ENCODE assay signal across 15 mouse cellular contexts in genomic region chr12:9997190-9997561, GRCm38 (mm10).
DNase-seq lines count a peak whose midpoint lies in the region; ATAC-seq and TF ChIP-seq lines count a peak whose summit lies in the region.
"Had no signal": no experiment of that assay in that cellular context is flagged by ENCODE, and none has a peak within 500 bp of the region (broad histone marks: within the 10 kb centered on the region; RNA-seq: fewer than 3 reads in every experiment).

No protein-coding gene starts in this region.

- TF ChIP-seq POLR2A in kidney, adult 2 months (IDR thresholded peaks at IDR 0.05; ENCODE audit: low read depth, low read length): no peak

- ATAC-seq in common myeloid progenitor, adult 5-6 weeks (replicated peaks; ENCODE audit: low read depth, poor library complexity, severe bottlenecking): peak; percentile 87
- ATAC-seq: activated CD4-positive, CD25-positive, alpha-beta regulatory T cell, adult 4 months; midbrain, embryonic 13.5 days had no signal

- H3K4me1 ChIP-seq in kidney, adult 2 months (ENCODE audit: control insufficient read depth, insufficient read depth, low read length): no peaks in the 10 kb centered on the region
- H3K4me1 ChIP-seq: midbrain, embryonic 13.5 days; neural tube, embryonic 12.5 days had no signal

- no peak overlapping the region for H3K27ac ChIP-seq in kidney, adult 2 months (ENCODE audit: insufficient read depth, low read depth, low read length)
- H3K27ac ChIP-seq: midbrain, embryonic 13.5 days; neural tube, embryonic 12.5 days had no signal

- H3K27me3 ChIP-seq in kidney, adult 2 months (replicated peaks; ENCODE audit: control insufficient read depth, insufficient read depth, low read length): no peaks in the 10 kb centered on the region
- H3K27me3 ChIP-seq: midbrain, embryonic 13.5 days; neural tube, embryonic 12.5 days had no signal

- H3K36me3 ChIP-seq in kidney, adult 2 months (ENCODE audit: control insufficient read depth, insufficient read depth, low read length): no peaks in the 10 kb centered on the region
- H3K36me3 ChIP-seq: midbrain, embryonic 13.5 days; neural tube, embryonic 12.5 days had no signal

- no peak for TF ChIP-seq CTCF in kidney, adult 2 months (conservative IDR thresholded peaks at IDR 0.05; ENCODE audit: insufficient read depth, insufficient read length, low read depth, low read length)

- DNase-seq in kidney, adult 2 months: peak; percentile 7
- no peak for DNase-seq in kidney, adult 18-20 months
- peak; percentile 52 for DNase-seq in forelimb bud, embryonic 11.5 days (ENCODE audit: low read depth, low spot score)
- peak; percentile 17 for DNase-seq in mesoderm, embryonic 11.5 days (ENCODE audit: low read depth, low spot score)
- no peak for DNase-seq in neural tube, embryonic 10.5 days (ENCODE audit: extremely low spot score, low spot score)
- DNase-seq in cerebellum, postnatal 4 days (ENCODE audit: low spot score in 2 of 2): no peak
- DNase-seq: cerebellum, adult 11-12 months; liver; lung, postnatal 14 days; thymus, adult 18-20 months had no signal

- H3K4me3 ChIP-seq in kidney, adult 2 months (ENCODE audit: insufficient read depth, low read depth, low read length): no peak overlapping the region
- H3K4me3 ChIP-seq: erythroblast, embryonic 14.5 days; midbrain, embryonic 13.5 days; neural tube, embryonic 12.5 days had no signal

- 33% methylated on average over 9 of the region's 9 CpGs for WGBS in kidney, adult 2 months

Comparison
In these comparisons a context has a peak if more than half of its experiments do, and no peak if none do; other contexts are left out.
1. DNase-seq: peak in kidney, adult 2 months (single experiment), forelimb bud, embryonic 11.5 days (single experiment) and mesoderm, embryonic 11.5 days (single experiment); none in kidney, adult 18-20 months (single experiment), neural tube, embryonic 10.5 days (single experiment) and cerebellum, postnatal 4 days (0 of 2).